ENCODE assay signal across 8 mouse cellular contexts in the genomic region with DNA sequence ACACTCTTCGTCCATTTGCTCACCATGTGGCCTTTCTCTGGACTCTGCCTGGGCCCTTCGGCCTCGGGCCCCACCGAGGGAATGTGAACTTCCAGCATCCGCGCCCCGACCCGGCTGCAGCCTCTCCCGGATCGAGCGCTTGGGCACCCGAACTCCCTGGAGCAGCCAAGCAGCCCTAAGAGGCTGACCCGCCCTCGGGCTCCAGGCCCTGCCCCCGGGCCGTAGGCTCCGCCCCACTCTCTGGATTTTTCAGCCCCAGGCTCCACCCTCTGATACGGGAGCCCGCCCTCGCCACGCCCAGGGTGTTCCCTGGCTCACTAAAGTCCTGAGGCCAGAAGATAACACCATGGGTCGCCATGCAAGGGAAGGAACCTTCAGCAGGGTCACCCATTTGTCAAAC. TPM values are rescaled to one million over a fixed set of nuclear protein-coding genes. Genes with fewer than 3 reads are reported as not detected.
A peak's percentile ranks its signal among the peaks of the same experiment; 100 is the strongest.
DNase-seq lines count a peak whose midpoint lies in the region; ATAC-seq and TF ChIP-seq lines count a peak whose summit lies in the region.

TSS of gene Snx22 (minus strand) at position 137 of the 400 bp plus-strand sequence.

- under 1% methylated on average over 22 of the region's 22 CpGs for WGBS in heart, embryonic 11.5 days (ENCODE audit: insufficient replicate concordance)
- under 1% methylated on average over 22 of the region's 22 CpGs for WGBS in kidney, embryonic 15.5 days
- under 1% methylated on average over 22 of the region's 22 CpGs for WGBS in liver, embryonic 13.5 days (ENCODE audit: insufficient replicate concordance)

- peak; percentile 73 for DNase-seq in CD4-positive helper T cell, adult 2 months (ENCODE audit: low read depth, low spot score)
- DNase-seq in brain, embryonic 14.5 days (ENCODE audit: low read depth): peak; percentile 79
- peak; percentile 99 for DNase-seq in liver, embryonic 13.5 days
- peak; percentile 71 for DNase-seq in naive thymus-derived CD4-positive, alpha-beta T cell, adult 2 months (ENCODE audit: low read depth)
- peak; percentile 97 to 99 for DNase-seq in spleen, postnatal 4 days (ENCODE audit: low spot score in 2 of 2)

- peak within 1 kb of the TSS; percentile 99 for H3K4me2 ChIP-seq in heart, embryonic 11.5 days
- peak within 1 kb of the TSS; percentile 94 for H3K4me2 ChIP-seq in kidney, embryonic 15.5 days
- H3K4me2 ChIP-seq in liver, embryonic 13.5 days: peak within 1 kb of the TSS; percentile 82

- H3K4me3 ChIP-seq in heart, embryonic 11.5 days (ENCODE audit: low read depth, low read length): peak within 1 kb of the TSS; percentile 60
- peak within 1 kb of the TSS; percentile 52 for H3K4me3 ChIP-seq in kidney, embryonic 15.5 days (replicated peaks)
- peak within 1 kb of the TSS; percentile 82 for H3K4me3 ChIP-seq in liver, embryonic 13.5 days (replicated peaks)

- H3K9ac ChIP-seq in heart, embryonic 11.5 days (ENCODE audit: low read depth, low read length): peak within 1 kb of the TSS; percentile 72
- peak within 1 kb of the TSS; percentile 38 for H3K9ac ChIP-seq in kidney, embryonic 15.5 days
- H3K9ac ChIP-seq in liver, embryonic 13.5 days: peak within 1 kb of the TSS; percentile 92

- ATAC-seq in erythroblast, adult 5-6 weeks (replicated peaks; ENCODE audit: low FRiP score, poor library complexity, severe bottlenecking): peak; percentile 86
- ATAC-seq in heart, embryonic 11.5 days (replicated peaks; ENCODE audit: insufficient number of reproducible peaks, low FRiP score, low TSS enrichment): peak; percentile 94
- ATAC-seq in kidney, embryonic 15.5 days (replicated peaks; ENCODE audit: low FRiP score): peak; percentile 96
- ATAC-seq in liver, embryonic 13.5 days (ENCODE audit: low read depth): peak; percentile 93

- no peak for TF ChIP-seq CTCF in brain, embryonic 14.5 days (IDR thresholded peaks at IDR 0.05; ENCODE audit: borderline replicate concordance, extremely low read depth, insufficient read depth, insufficient read length)

- no peak for TF ChIP-seq POLR2A in brain, embryonic 14.5 days (IDR thresholded peaks at IDR 0.05; ENCODE audit: borderline replicate concordance, extremely low read depth, insufficient read depth, insufficient read length, poor library complexity, severe bottlenecking)

- H3K4me1 ChIP-seq in heart, embryonic 11.5 days (ENCODE audit: control insufficient read depth, insufficient read depth, low read length): peaks cover 4% of the 10 kb centered on the region; the same call in 1 of the 2 replicates
- H3K4me1 ChIP-seq in kidney, embryonic 15.5 days: peaks cover 12% of the 10 kb centered on the region
- peaks cover 41% of the 10 kb centered on the region for H3K4me1 ChIP-seq in liver, embryonic 13.5 days (replicated peaks)

- H3K27me3 ChIP-seq in heart, embryonic 11.5 days (ENCODE audit: control insufficient read depth, insufficient read depth, low read length): peaks cover 17% of the 10 kb centered on the region
- H3K27me3 ChIP-seq in kidney, embryonic 15.5 days: peaks cover 38% of the 10 kb centered on the region
- peaks cover 37% of the 10 kb centered on the region for H3K27me3 ChIP-seq in liver, embryonic 13.5 days

- H3K27ac ChIP-seq in heart, embryonic 11.5 days (ENCODE audit: low read depth, low read length): peak within 1 kb of the TSS; percentile 73
- H3K27ac ChIP-seq in kidney, embryonic 15.5 days: no peak within 1 kb of the TSS
- peak within 1 kb of the TSS; percentile 85 for H3K27ac ChIP-seq in liver, embryonic 13.5 days

- no peaks in the 10 kb centered on the region for H3K9me3 ChIP-seq in heart, embryonic 11.5 days (replicated peaks; ENCODE audit: control insufficient read depth, low read length)
- H3K9me3 ChIP-seq in kidney, embryonic 15.5 days (replicated peaks): no peaks in the 10 kb centered on the region
- 0 out of 2 replicates have a peak, but pooled peaks cover 4% of the 10 kb centered on the region for H3K9me3 ChIP-seq in liver, embryonic 13.5 days (replicated peaks)

- peaks cover 17% of the 10 kb centered on the region for H3K36me3 ChIP-seq in heart, embryonic 11.5 days (ENCODE audit: control insufficient read depth, insufficient read depth, low read length)
- peaks cover 26% of the 10 kb centered on the region for H3K36me3 ChIP-seq in kidney, embryonic 15.5 days
- H3K36me3 ChIP-seq in liver, embryonic 13.5 days: peaks cover 33% of the 10 kb centered on the region

RNA-seq across cellular contexts. Expression of gene Snx22, which starts in this region (rescaled TPM):
- 6.2 and 6.8 TPM in 2 replicates for polyA plus RNA-seq in brain, embryonic 14.5 days (2012; rRNA removed)
- 35.7 and 39.1 TPM in 2 replicates for total RNA-seq in erythroblast, adult 5-6 weeks (2015; ENCODE audit: low replicate concordance)
- total RNA-seq in erythroblast, adult 5-6 weeks (2017; ENCODE audit: low replicate concordance): 58.5 and 59.1 TPM in 2 replicates
- polyA plus RNA-seq in heart, embryonic 11.5 days (2014; fragmentation: Nextera tagmentation; extraction: Ambion mirVana): 2.1 and 2.9 TPM in 2 replicates
- 1.4 and 2.3 TPM in 2 replicates for polyA plus RNA-seq in kidney, embryonic 15.5 days (2015; fragmentation: Nextera tagmentation; extraction: Ambion mirVana)
- 29.2 and 31.4 TPM in 2 replicates for polyA plus RNA-seq in liver, embryonic 13.5 days (2015; fragmentation: Nextera tagmentation; extraction: Ambion mirVana)

Comparison
In these comparisons a context has a peak if more than half of its experiments do, and no peak if none do; other contexts are left out.
1. H3K9ac ChIP-seq: peak in every context shown above with its lines; median percentile 92 in liver, embryonic 13.5 days; 72 in heart, embryonic 11.5 days; 38 in kidney, embryonic 15.5 days.